Mouse (Mus musculus): ENCODE results near the gene Cul9. TPM values are rescaled to one million over a fixed set of nuclear protein-coding genes. Genes with fewer than 3 reads are reported as not detected.

Gene Cul9
- polyA plus RNA-seq, 1 experiment from 2014 or later = 1.1 TPM

DNA sequence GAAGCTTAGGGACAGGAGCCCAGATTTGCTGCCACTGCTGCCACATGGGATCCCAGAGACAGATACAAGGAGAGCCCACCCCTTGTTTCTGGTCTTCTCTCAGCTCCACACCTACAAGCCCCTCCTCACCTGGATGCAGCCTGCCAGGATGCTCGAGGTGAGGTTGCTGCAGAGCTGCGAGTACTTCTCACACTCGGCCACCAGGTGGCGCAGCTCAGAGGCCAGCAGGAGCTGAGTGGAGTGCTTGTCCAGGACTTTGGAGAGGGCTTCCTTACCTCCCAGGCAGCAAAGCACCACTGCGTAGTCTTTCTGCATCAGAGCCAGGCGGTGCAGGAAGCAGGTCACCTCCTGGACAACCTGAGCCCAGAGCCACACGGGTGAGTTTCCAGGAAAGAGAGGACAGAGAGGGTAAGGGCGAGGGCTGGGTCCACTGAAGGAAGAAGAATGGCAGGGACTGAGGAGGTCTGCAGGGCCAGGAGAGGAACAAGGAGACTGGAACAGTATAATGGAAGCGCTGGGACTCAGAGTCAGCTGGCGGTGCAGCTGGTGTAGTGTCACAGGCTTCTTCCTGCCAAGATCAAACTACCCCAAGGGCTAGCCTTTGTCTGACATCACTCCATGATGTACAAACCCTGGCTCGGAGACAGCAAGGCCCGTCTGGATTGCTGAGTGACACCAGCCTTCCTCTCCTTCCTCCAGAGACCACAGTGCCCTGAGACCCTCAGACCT is 20.4 kb downstream of the Cul9 start:
- H3K27ac ChIP-seq (ENCODE audit: low read depth, low read length) = no peak overlapping the region
- H3K27me3 ChIP-seq (replicated peaks; ENCODE audit: control insufficient read depth, insufficient read depth, low read length) = peaks cover 17% of the 10 kb centered on the region
- 33% methylated on average over 12 of the region's 12 CpGs for WGBS
- no peak for ATAC-seq (replicated peaks; ENCODE audit: low FRiP score)
- DNase-seq (ENCODE audit: low spot score) = peak; percentile 62
- H3K9ac ChIP-seq (ENCODE audit: low read depth, low read length) = no peak overlapping the region
- H3K36me3 ChIP-seq (ENCODE audit: control insufficient read depth, insufficient read depth, low read length) = no peaks in the 10 kb centered on the region
- H3K4me1 ChIP-seq (replicated peaks; ENCODE audit: control insufficient read depth, insufficient read depth, low read length) = peaks cover 3% of the 10 kb centered on the region
- no peak overlapping the region for H3K4me3 ChIP-seq (ENCODE audit: low read depth, low read length)
- no peaks in the 10 kb centered on the region for H3K9me3 ChIP-seq (ENCODE audit: control insufficient read depth, low read length)
- no peak overlapping the region for H3K4me2 ChIP-seq

DNA sequence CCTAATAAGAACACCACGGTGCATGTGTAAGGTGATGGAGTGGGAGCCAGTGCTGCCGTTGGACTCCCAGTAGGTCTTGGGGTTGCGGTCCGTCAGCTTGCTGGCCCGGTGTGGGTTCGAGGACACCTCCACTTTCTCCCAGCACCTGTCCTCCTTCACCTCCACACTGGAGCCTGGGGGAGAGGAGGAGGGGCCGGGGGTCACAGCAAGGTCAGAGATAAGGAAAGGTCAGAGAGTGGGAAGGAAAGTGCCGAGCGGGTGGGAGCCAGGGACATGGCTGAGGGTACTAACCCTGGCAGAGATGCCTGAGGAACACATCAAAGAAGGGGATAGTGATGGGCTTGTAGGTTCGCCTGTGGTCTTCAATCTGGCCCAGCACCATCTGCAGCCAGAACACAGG is 21.1 kb downstream of the Cul9 start:
- H3K4me1 ChIP-seq (replicated peaks; ENCODE audit: control insufficient read depth, insufficient read depth, low read length) = peaks cover 4% of the 10 kb centered on the region
- no peak overlapping the region for H3K4me2 ChIP-seq
- no peak overlapping the region for H3K9ac ChIP-seq (ENCODE audit: low read depth, low read length)
- no peaks in the 10 kb centered on the region for H3K9me3 ChIP-seq (ENCODE audit: control insufficient read depth, low read length)
- H3K27ac ChIP-seq (ENCODE audit: low read depth, low read length) = no peak overlapping the region
- H3K4me3 ChIP-seq (ENCODE audit: low read depth, low read length) = no peak overlapping the region
- WGBS = 65% methylated on average over 10 of the region's 10 CpGs
- no peaks in the 10 kb centered on the region for H3K36me3 ChIP-seq (ENCODE audit: control insufficient read depth, insufficient read depth, low read length)
- ATAC-seq (replicated peaks; ENCODE audit: low FRiP score) (no peak), DNase-seq (ENCODE audit: low spot score) (no peak)
- peaks cover 24% of the 10 kb centered on the region for H3K27me3 ChIP-seq (replicated peaks; ENCODE audit: control insufficient read depth, insufficient read depth, low read length)

GRCm38 (mm10) chr17:46521963-46522668 is 24.1 kb downstream of the Cul9 start:
- Histone ChIP-seq H3K4me1 (replicated peaks; ENCODE audit: control insufficient read depth, insufficient read depth, low read length) (peaks cover 4% of the 10 kb centered on the region), H3K9ac (ENCODE audit: low read depth, low read length) (no peak overlapping the region), H3K9me3 (ENCODE audit: control insufficient read depth, low read length) (no peaks in the 10 kb centered on the region), H3K36me3 (ENCODE audit: control insufficient read depth, insufficient read depth, low read length) (no peaks in the 10 kb centered on the region), H3K4me2 (no peak overlapping the region), H3K27ac (ENCODE audit: low read depth, low read length) (no peak overlapping the region), H3K27me3 (replicated peaks; ENCODE audit: control insufficient read depth, insufficient read depth, low read length) (peaks cover 34% of the 10 kb centered on the region), H3K4me3 (ENCODE audit: low read depth, low read length) (no peak overlapping the region)
- DNase-seq (ENCODE audit: low spot score) (no peak), ATAC-seq (replicated peaks; ENCODE audit: low FRiP score) (no peak)
- 48% methylated on average over 24 of the region's 24 CpGs for WGBS

GRCm38 (mm10) chr17:46521174-46521573 is 25.0 kb downstream of the Cul9 start:
- H3K4me2 ChIP-seq = peak overlapping the region; percentile 50
- whole genome bisulfite sequencing = 71% methylated on average over 9 of the region's 9 CpGs
- no peak overlapping the region for H3K27ac ChIP-seq (ENCODE audit: low read depth, low read length)
- ATAC-seq (replicated peaks; ENCODE audit: low FRiP score) (no peak), DNase-seq (ENCODE audit: low spot score) (no peak)
- H3K36me3 ChIP-seq (ENCODE audit: control insufficient read depth, insufficient read depth, low read length) = no peaks in the 10 kb centered on the region
- H3K4me1 ChIP-seq (replicated peaks; ENCODE audit: control insufficient read depth, insufficient read depth, low read length) = peaks cover 4% of the 10 kb centered on the region
- H3K4me3 ChIP-seq (ENCODE audit: low read depth, low read length) = peak overlapping the region; percentile 1; the same call in 1 of the 2 replicates
- no peaks in the 10 kb centered on the region for H3K9me3 ChIP-seq (ENCODE audit: control insufficient read depth, low read length)
- no peak overlapping the region for H3K9ac ChIP-seq (ENCODE audit: low read depth, low read length)
- peaks cover 34% of the 10 kb centered on the region for H3K27me3 ChIP-seq (replicated peaks; ENCODE audit: control insufficient read depth, insufficient read depth, low read length)

- WGBS = 24% methylated on average over 25 of the region's 25 CpGs
- Histone ChIP-seq H3K27me3 (replicated peaks; ENCODE audit: control insufficient read depth, insufficient read depth, low read length) (peaks cover 34% of the 10 kb centered on the region), H3K36me3 (ENCODE audit: control insufficient read depth, insufficient read depth, low read length) (no peaks in the 10 kb centered on the region), H3K27ac (ENCODE audit: low read depth, low read length) (no peak overlapping the region), H3K9me3 (ENCODE audit: control insufficient read depth, low read length) (no peaks in the 10 kb centered on the region), H3K4me1 (replicated peaks; ENCODE audit: control insufficient read depth, insufficient read depth, low read length) (peaks cover 4% of the 10 kb centered on the region), H3K4me2 (peak overlapping the region; percentile 50), H3K4me3 (ENCODE audit: low read depth, low read length) (peak overlapping the region; percentile 1; the same call in 1 of the 2 replicates), H3K9ac (ENCODE audit: low read depth, low read length) (no peak overlapping the region; the same call in 1 of the 2 replicates)
- ATAC-seq (replicated peaks; ENCODE audit: low FRiP score) (no peak; the same call in 1 of the 2 replicates), DNase-seq (ENCODE audit: low spot score) (no peak)
Measured at GRCm38 (mm10) chr17:46520385-46520979, 25.7 kb downstream of the Cul9 start.

GRCm38 (mm10) chr17:46519971-46520370 is 26.2 kb downstream of the Cul9 start:
- H3K4me2 ChIP-seq = peak overlapping the region; percentile 50; the same call in 1 of the 2 replicates
- no peak overlapping the region for H3K27ac ChIP-seq (ENCODE audit: low read depth, low read length)
- 52% methylated on average over 10 of the region's 10 CpGs for WGBS

GRCm38 (mm10) chr17:46513329-46513728 is 32.9 kb downstream of the Cul9 start:
- ATAC-seq (replicated peaks; ENCODE audit: low FRiP score) = no peak
- Histone ChIP-seq H3K27ac (ENCODE audit: low read depth, low read length) (no peak overlapping the region), H3K4me3 (ENCODE audit: low read depth, low read length) (no peak overlapping the region), H3K27me3 (replicated peaks; ENCODE audit: control insufficient read depth, insufficient read depth, low read length) (no peaks in the 10 kb centered on the region), H3K9ac (ENCODE audit: low read depth, low read length) (no peak overlapping the region), H3K4me2 (no peak overlapping the region), H3K9me3 (ENCODE audit: control insufficient read depth, low read length) (no peaks in the 10 kb centered on the region), H3K4me1 (replicated peaks; ENCODE audit: control insufficient read depth, insufficient read depth, low read length) (no peaks in the 10 kb centered on the region), H3K36me3 (ENCODE audit: control insufficient read depth, insufficient read depth, low read length) (no peaks in the 10 kb centered on the region)
- WGBS = 51% methylated on average over 2 of the region's 2 CpGs
- no peak for DNase-seq (ENCODE audit: low spot score)

More at GRCm38 (mm10) chr17:46519971-46520370, 26.2 kb downstream of the Cul9 start:
- no peaks in the 10 kb centered on the region for H3K9me3 ChIP-seq (ENCODE audit: control insufficient read depth, low read length)
- H3K27me3 ChIP-seq (replicated peaks; ENCODE audit: control insufficient read depth, insufficient read depth, low read length) = peaks cover 34% of the 10 kb centered on the region
- no peak overlapping the region for H3K4me3 ChIP-seq (ENCODE audit: low read depth, low read length)
- no peak for ATAC-seq (replicated peaks; ENCODE audit: low FRiP score)
- no peak overlapping the region for H3K9ac ChIP-seq (ENCODE audit: low read depth, low read length)
- H3K36me3 ChIP-seq (ENCODE audit: control insufficient read depth, insufficient read depth, low read length) = no peaks in the 10 kb centered on the region
- no peak for DNase-seq (ENCODE audit: low spot score)
- H3K4me1 ChIP-seq (replicated peaks; ENCODE audit: control insufficient read depth, insufficient read depth, low read length) = peaks cover 4% of the 10 kb centered on the region

GRCm38 (mm10) chr17:46511059-46511710 is 35.0 kb downstream of the Cul9 start:
- DNase-seq (ENCODE audit: low spot score) = no peak
- no peaks in the 10 kb centered on the region for H3K36me3 ChIP-seq (ENCODE audit: control insufficient read depth, insufficient read depth, low read length)
- H3K4me2 ChIP-seq = no peak overlapping the region
- H3K9ac ChIP-seq (ENCODE audit: low read depth, low read length) = no peak overlapping the region
- WGBS = 58% methylated on average over 11 of the region's 11 CpGs
- H3K4me3 ChIP-seq (ENCODE audit: low read depth, low read length) = no peak overlapping the region
- no peaks in the 10 kb centered on the region for H3K4me1 ChIP-seq (replicated peaks; ENCODE audit: control insufficient read depth, insufficient read depth, low read length)
- ATAC-seq (replicated peaks; ENCODE audit: low FRiP score) = 0 out of 2 replicates have a peak, but pooled peaks have one; percentile 5
- H3K27ac ChIP-seq (ENCODE audit: low read depth, low read length) = no peak overlapping the region
- H3K27me3 ChIP-seq (replicated peaks; ENCODE audit: control insufficient read depth, insufficient read depth, low read length) = no peaks in the 10 kb centered on the region
- no peaks in the 10 kb centered on the region for H3K9me3 ChIP-seq (ENCODE audit: control insufficient read depth, low read length)
